Mouse (Mus musculus): ENCODE data around the gene Veph1. TPM values are rescaled to one million over a fixed set of nuclear protein-coding genes. Genes with fewer than 3 reads are reported as not detected.

Gene Veph1
- total RNA-seq (2021), result not detected
- long read RNA-seq, experiment 1, partial matches to known transcripts, result 0 of 6 reads
- long read RNA-seq, experiment 1, other reads (novel, unspliced or antisense), result 6 of 6 reads
- long read RNA-seq, experiment 2, partial matches to known transcripts, result 0 of 4 reads
- long read RNA-seq, experiment 2, other reads (novel, unspliced or antisense), result 4 of 4 reads

- Histone ChIP-seq H3K27ac (no peak within 1 kb of the TSS), H3K4me3 (no peak within 1 kb of the TSS)
- no peak for TF ChIP-seq CTCF (IDR thresholded peaks at IDR 0.05)
- DNase-seq, result no peak
- intact Hi-C loops (cut with DNase I), result no loop called here
Measured at GRCm38 (mm10) chr3:66296545-66296944, at the start of gene Veph1. Gene Veph1 (minus strand): TSS chr3:66296837.

- no peak for TF ChIP-seq CTCF (IDR thresholded peaks at IDR 0.05)
- H3K4me3 ChIP-seq, result no peak overlapping the region
- no peak for DNase-seq
Measured at GRCm38 (mm10) chr3:66340742-66341141, 44.1 kb upstream of the Veph1 start.

GRCm38 (mm10) chr3:66332401-66332729, 35.7 kb upstream of the Veph1 start:
- Histone ChIP-seq H3K4me3 (no peak overlapping the region), H3K27ac (no peak overlapping the region)
- no peak for TF ChIP-seq CTCF (IDR thresholded peaks at IDR 0.05)
- no peak for DNase-seq
- intact Hi-C loops (cut with DNase I), result loop anchor here (2.0 to 5.0 kb wide), 2 partner anchors 935 to 1012 kb away; no protein-coding TSS in a partner anchor

More at GRCm38 (mm10) chr3:66340742-66341141, 44.1 kb upstream of the Veph1 start:
- H3K27ac ChIP-seq, result no peak overlapping the region
- intact Hi-C loops (cut with DNase I), result no loop called here

GRCm38 (mm10) chr3:66331592-66332400, 35.2 kb upstream of the Veph1 start:
- intact Hi-C loops (cut with DNase I), result loop anchor here (2.0 to 5.0 kb wide), 2 partner anchors 936 to 1013 kb away; no protein-coding TSS in a partner anchor
- Histone ChIP-seq H3K27ac (no peak overlapping the region), H3K4me3 (no peak overlapping the region)
- peak; percentile 25 for DNase-seq
- TF ChIP-seq CTCF (IDR thresholded peaks at IDR 0.05), result peak; percentile 80

- no peak overlapping the region for H3K4me3 ChIP-seq
- H3K27ac ChIP-seq, result no peak overlapping the region
- no peak for TF ChIP-seq CTCF (IDR thresholded peaks at IDR 0.05)
- intact Hi-C loops (cut with DNase I), result loop anchor here (5.0 kb wide), 1 partner anchor 936 kb away; no protein-coding TSS in a partner anchor
- DNase-seq, result no peak
Measured at GRCm38 (mm10) chr3:66330896-66331579, 34.4 kb upstream of the Veph1 start.

- intact Hi-C loops (cut with DNase I), result no loop called here
- Histone ChIP-seq H3K4me3 (no peak overlapping the region), H3K27ac (no peak overlapping the region)
- no peak for DNase-seq
- no peak for TF ChIP-seq CTCF (IDR thresholded peaks at IDR 0.05)
Measured at GRCm38 (mm10) chr3:66325962-66326834, 29.6 kb upstream of the Veph1 start.

GRCm38 (mm10) chr3:66325486-66325951, 28.9 kb upstream of the Veph1 start:
- intact Hi-C loops (cut with DNase I), result no loop called here
- no peak overlapping the region for H3K27ac ChIP-seq
- H3K4me3 ChIP-seq, result no peak overlapping the region
- DNase-seq, result no peak
- no peak for TF ChIP-seq CTCF (IDR thresholded peaks at IDR 0.05)

- Histone ChIP-seq H3K27ac (no peak overlapping the region), H3K4me3 (no peak overlapping the region)
- no peak for TF ChIP-seq CTCF (IDR thresholded peaks at IDR 0.05)
- intact Hi-C loops (cut with DNase I), result no loop called here
- DNase-seq, result no peak
Measured at GRCm38 (mm10) chr3:66314793-66315715, 18.4 kb upstream of the Veph1 start.

- intact Hi-C loops (cut with DNase I), result no loop called here
- no peak for TF ChIP-seq CTCF (IDR thresholded peaks at IDR 0.05)
- Histone ChIP-seq H3K27ac (no peak overlapping the region), H3K4me3 (no peak overlapping the region)
- DNase-seq, result no peak
Measured at GRCm38 (mm10) chr3:66310586-66310985, 13.9 kb upstream of the Veph1 start.

GRCm38 (mm10) chr3:66309531-66309930, 12.9 kb upstream of the Veph1 start:
- intact Hi-C loops (cut with DNase I), result no loop called here
- Histone ChIP-seq H3K27ac (no peak overlapping the region), H3K4me3 (no peak overlapping the region)
- no peak for TF ChIP-seq CTCF (IDR thresholded peaks at IDR 0.05)
- DNase-seq, result no peak

- intact Hi-C loops (cut with DNase I), result no loop called here
- Histone ChIP-seq H3K27ac (no peak overlapping the region), H3K4me3 (no peak overlapping the region)
- no peak for TF ChIP-seq CTCF (IDR thresholded peaks at IDR 0.05)
- DNase-seq, result no peak
Measured at GRCm38 (mm10) chr3:66295236-66295635, 1.4 kb downstream of the Veph1 start.
